Mouse (Mus musculus) embryonic facial prominence, embryonic 12.5 days (tissue): ENCODE data around the gene Olfr1469. TPM values are rescaled to one million over a fixed set of nuclear protein-coding genes. Genes with fewer than 3 reads are reported as not detected.
"Not testable (repeated sequence)": the region's sequence is repeated elsewhere in the genome, so short reads cannot be mapped to it uniquely, and the experiment has no call there.

Source experiments
- ATAC-seq: fragments of 200-750 bp; cut with Nextera tagmentation; 2 replicates; pipeline ENCODE4 v1.8.0; 2017; ENCODE audit not compliant: insufficient number of reproducible peaks, insufficient read depth, low FRiP score, low TSS enrichment
- H3K27ac ChIP-seq: fragments of 300-500 bp; sonication (generic); 2 replicates; pipeline ENCODE4 v1.5.1; 2016; ENCODE audit warnings: mild to moderate bottlenecking
- H3K27me3 ChIP-seq: fragments of 300-500 bp; sonication (generic); 2 replicates; pipeline ENCODE4 v1.6.1; 2016; ENCODE audit warnings: mild to moderate bottlenecking, moderate library complexity
- H3K36me3 ChIP-seq: fragments of 300-500 bp; sonication (generic); 2 replicates; pipeline ENCODE4 v1.6.1; 2016; ENCODE audit warnings: mild to moderate bottlenecking
- H3K4me1 ChIP-seq: fragments of 300-500 bp; sonication (generic); 2 replicates; pipeline ENCODE4 v1.6.1; 2016
- H3K4me2 ChIP-seq: fragments of 300-500 bp; sonication (generic); replicated peaks from 2 replicates; pipeline ENCODE4 v1.6.1; 2016; ENCODE audit warnings: mild to moderate bottlenecking, moderate library complexity
- H3K4me3 ChIP-seq: fragments of 300-500 bp; sonication (generic); 2 replicates; pipeline ENCODE4 v1.5.1; 2016; ENCODE audit warnings: mild to moderate bottlenecking
- H3K9ac ChIP-seq: fragments of 300-500 bp; sonication (generic); 2 replicates; pipeline ENCODE4 v1.6.1; 2016; ENCODE audit warnings: mild to moderate bottlenecking, moderate library complexity
- H3K9me3 ChIP-seq: fragments of 300-500 bp; sonication (generic); 2 replicates; pipeline ENCODE4 v1.6.1; 2016; ENCODE audit warnings: mild to moderate bottlenecking, moderate library complexity
- WGBS: fragments of 180-500 bp; shearing (Covaris S2); methylation state at CpG from one replicate; pipeline ENCODE4 v1.1.7; 2016; 5-methylcytosine and 5-hydroxymethylcytosine counted together
- polyA plus RNA-seq: library from polyadenylated mRNA; unstranded; fragments of >200 nt; fragmentation: Nextera tagmentation; extraction: Ambion mirVana; gene quantifications from 2 replicates; pipeline ENCODE4 v1.2.1, GENCODE M21; 2016

The Olfr1469 gene
- polyA plus RNA-seq: not detected in 2 replicates

GRCm38 (mm10) chr19:13407549-13407948 lies at the start of gene Olfr1469:
Gene Olfr1469 (plus strand): TSS chr19:13407849.
- Histone ChIP-seq H3K4me2 (no peak within 1 kb of the TSS), H3K9me3 (no peaks in the 10 kb centered on the region), H3K9ac (no peak within 1 kb of the TSS), H3K4me1 (no peaks in the 10 kb centered on the region), H3K27me3 (no peaks in the 10 kb centered on the region), H3K4me3 (no peak within 1 kb of the TSS), H3K36me3 (no peaks in the 10 kb centered on the region), H3K27ac (no peak within 1 kb of the TSS)
- WGBS: 89% methylated on average over 2 of the region's 2 CpGs
- ATAC-seq: no peak

- no peak for ATAC-seq
- Histone ChIP-seq H3K9ac (no peak within 1 kb of the TSS), H3K4me3 (no peak within 1 kb of the TSS), H3K36me3 (no peaks in the 10 kb centered on the region), H3K27me3 (no peaks in the 10 kb centered on the region), H3K4me2 (no peak within 1 kb of the TSS), H3K4me1 (no peaks in the 10 kb centered on the region), H3K27ac (no peak within 1 kb of the TSS), H3K9me3 (peaks cover 6% of the 10 kb centered on the region; the same call in 1 of the 2 replicates)
- 71% methylated on average over 2 of the region's 2 CpGs for WGBS
These were observed 45.7 kb upstream of the Olfr1469 start, which contains the start of gene Olfr1467 for GRCm38 (mm10) chr19:13361936-13362335. Gene Olfr1467 (plus strand): TSS chr19:13362236.

- 68% methylated on average over 2 of the region's 2 CpGs for WGBS
- H3K4me1 ChIP-seq, H3K4me3 ChIP-seq, H3K27ac ChIP-seq, H3K4me2 ChIP-seq, ATAC-seq, H3K27me3 ChIP-seq, H3K9me3 ChIP-seq, H3K9ac ChIP-seq, H3K36me3 ChIP-seq: not testable (repeated sequence)
These were observed 35.5 kb downstream of the Olfr1469 start, which contains the start of gene Olfr1471 for GRCm38 (mm10) chr19:13443109-13443508. Gene Olfr1471 (plus strand): TSS chr19:13443409.

GRCm38 (mm10) chr19:13455986-13456385 lies 48.3 kb downstream of the Olfr1469 start, which contains the start of gene Olfr1472:
Gene Olfr1472 (minus strand): TSS chr19:13456086.
- Histone ChIP-seq H3K9me3 (0 out of 2 replicates have a peak, but pooled peaks cover 3% of the 10 kb centered on the region), H3K27ac (no peak within 1 kb of the TSS), H3K4me2 (no peak within 1 kb of the TSS), H3K36me3 (no peaks in the 10 kb centered on the region), H3K9ac (no peak within 1 kb of the TSS), H3K27me3 (no peaks in the 10 kb centered on the region), H3K4me3 (no peak within 1 kb of the TSS), H3K4me1 (no peaks in the 10 kb centered on the region)
- WGBS: 64% methylated on average over 1 of the region's 1 CpGs
- ATAC-seq: no peak

Other genes with a start within 250 kb of the Olfr1469 start
- not detected in 2 replicates for gene Olfr1461, start 244.8 kb upstream of the Olfr1469 start, polyA plus RNA-seq
- gene Olfr1462, start 222.1 kb upstream of the Olfr1469 start, polyA plus RNA-seq: not detected in 2 replicates
- not detected in 2 replicates for gene Olfr1463, start 176.5 kb upstream of the Olfr1469 start, polyA plus RNA-seq
- not detected in 2 replicates for gene Olfr1465, start 92.3 kb upstream of the Olfr1469 start, polyA plus RNA-seq
- gene Olfr1466, start 69.0 kb upstream of the Olfr1469 start, polyA plus RNA-seq: not detected in 2 replicates
- gene Olfr1467, start 45.6 kb upstream of the Olfr1469 start, polyA plus RNA-seq: not detected in 2 replicates
- gene Olfr1471, start 35.6 kb downstream of the Olfr1469 start, polyA plus RNA-seq: not detected in 2 replicates
- not detected in 2 replicates for gene Olfr1472, start 48.2 kb downstream of the Olfr1469 start, polyA plus RNA-seq
- not detected in 2 replicates for gene Olfr1474, start 61.7 kb downstream of the Olfr1469 start, polyA plus RNA-seq
- not detected in 2 replicates for gene Olfr1475, start 72.3 kb downstream of the Olfr1469 start, polyA plus RNA-seq
- not detected in 2 replicates for gene Olfr1477, start 92.7 kb downstream of the Olfr1469 start, polyA plus RNA-seq
- not detected in 2 replicates for gene Olfr1480, start 120.1 kb downstream of the Olfr1469 start, polyA plus RNA-seq
- not detected in 2 replicates for gene Olfr1484, start 175.7 kb downstream of the Olfr1469 start, polyA plus RNA-seq
- gene Olfr1487, start 209.5 kb downstream of the Olfr1469 start, polyA plus RNA-seq: not detected in 2 replicates
- gene Olfr1489, start 223.8 kb downstream of the Olfr1469 start, polyA plus RNA-seq: not detected in 2 replicates
- not detected in 2 replicates for gene Olfr1490, start 243.2 kb downstream of the Olfr1469 start, polyA plus RNA-seq